In the genomic region with DNA sequence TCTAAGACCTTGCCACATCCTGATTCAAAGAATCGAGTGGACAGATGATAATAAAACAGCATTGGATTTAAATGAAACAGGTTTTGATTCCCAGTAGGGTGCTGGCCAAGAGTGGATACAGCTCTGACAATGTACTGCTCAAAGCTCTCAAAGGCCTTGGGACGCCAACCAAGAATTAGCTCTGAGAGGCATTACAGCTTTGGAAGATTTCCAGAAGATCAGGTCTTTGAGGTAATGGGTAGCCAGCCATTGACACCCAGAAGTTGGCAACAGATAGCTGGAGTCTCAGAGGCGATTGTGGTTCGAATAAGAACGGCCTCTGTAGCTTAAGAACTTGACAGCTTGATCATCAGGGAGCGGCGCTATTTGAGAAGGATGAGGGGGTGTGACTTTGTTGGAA, we compare ENCODE assay signal across 23 mouse cellular contexts. TPM values are rescaled to one million over a fixed set of nuclear protein-coding genes. Genes with fewer than 3 reads are reported as not detected.
DNase-seq lines count a peak whose midpoint lies in the region; ATAC-seq and TF ChIP-seq lines count a peak whose summit lies in the region.
"Had no signal": no experiment of that assay in that cellular context is flagged by ENCODE, and none has a peak within 500 bp of the region (broad histone marks: within the 10 kb centered on the region; RNA-seq: fewer than 3 reads in every experiment).

No protein-coding gene starts in this region.

- no peak overlapping the region for H3K4me2 ChIP-seq in forebrain, embryonic 14.5 days (ENCODE audit: low read length)
- no peak overlapping the region for H3K4me2 ChIP-seq in midbrain, embryonic 14.5 days (ENCODE audit: low read length)
- no peak overlapping the region for H3K4me2 ChIP-seq in midbrain, embryonic 13.5 days (replicated peaks)
- H3K4me2 ChIP-seq: embryonic facial prominence, embryonic 12.5 days; heart, embryonic 13.5 days; hindbrain, embryonic 15.5 days; limb, embryonic 15.5 days; midbrain, embryonic 15.5 days had no signal

- H3K27ac ChIP-seq in forebrain, embryonic 14.5 days (ENCODE audit: low read depth, low read length), result no peak overlapping the region
- H3K27ac ChIP-seq in forebrain, embryonic 10.5 days, result no peak overlapping the region
- no peak overlapping the region for H3K27ac ChIP-seq in midbrain, embryonic 14.5 days (replicated peaks; ENCODE audit: low read depth, low read length)
- H3K27ac ChIP-seq in midbrain, embryonic 13.5 days, result no peak overlapping the region
- H3K27ac ChIP-seq in gastrocnemius, adult 2 months, result no peak overlapping the region
- H3K27ac ChIP-seq: embryonic facial prominence, embryonic 12.5 days; heart, embryonic 13.5 days; hindbrain, embryonic 15.5 days; limb, embryonic 15.5 days; midbrain, embryonic 15.5 days had no signal

- no peak for TF ChIP-seq CTCF in gastrocnemius, adult 2 months (IDR thresholded peaks at IDR 0.05)

- H3K4me1 ChIP-seq in forebrain, embryonic 14.5 days (ENCODE audit: control insufficient read depth, insufficient read depth, low read length), result no peaks in the 10 kb centered on the region
- H3K4me1 ChIP-seq in forebrain, embryonic 10.5 days, result peaks cover 4% of the 10 kb centered on the region; the same call in 1 of the 2 replicates
- H3K4me1 ChIP-seq in midbrain, embryonic 14.5 days (ENCODE audit: control insufficient read depth, insufficient read depth, low read length), result peaks cover 4% of the 10 kb centered on the region; the same call in 1 of the 2 replicates
- H3K4me1 ChIP-seq in midbrain, embryonic 13.5 days (replicated peaks), result peaks cover 29% of the 10 kb centered on the region
- H3K4me1 ChIP-seq: limb, embryonic 15.5 days had no signal

- no peak overlapping the region for H3K4me3 ChIP-seq in forebrain, embryonic 14.5 days (ENCODE audit: low read depth, low read length)
- H3K4me3 ChIP-seq in forebrain, embryonic 10.5 days, result no peak overlapping the region
- no peak overlapping the region for H3K4me3 ChIP-seq in midbrain, embryonic 14.5 days (replicated peaks; ENCODE audit: low read depth, low read length)
- H3K4me3 ChIP-seq in midbrain, embryonic 13.5 days (replicated peaks), result no peak overlapping the region
- H3K4me3 ChIP-seq in gastrocnemius, adult 2 months, result no peak overlapping the region
- H3K4me3 ChIP-seq: embryonic facial prominence, embryonic 12.5 days; erythroblast, embryonic 14.5 days; heart, embryonic 13.5 days; hindbrain, embryonic 15.5 days; limb, embryonic 15.5 days; midbrain, embryonic 15.5 days had no signal

- no peak overlapping the region for H3K9ac ChIP-seq in forebrain, embryonic 14.5 days (ENCODE audit: low read length)
- H3K9ac ChIP-seq in midbrain, embryonic 14.5 days (replicated peaks; ENCODE audit: low read length), result no peak overlapping the region
- H3K9ac ChIP-seq in midbrain, embryonic 13.5 days (replicated peaks), result no peak overlapping the region
- H3K9ac ChIP-seq: embryonic facial prominence, embryonic 12.5 days; heart, embryonic 13.5 days; hindbrain, embryonic 15.5 days; limb, embryonic 15.5 days; midbrain, embryonic 15.5 days had no signal

- WGBS in forebrain, embryonic 14.5 days, result 81% methylated on average over 7 of the region's 7 CpGs
- WGBS in forebrain, embryonic 10.5 days, result 97% methylated on average over 7 of the region's 7 CpGs
- WGBS in midbrain, embryonic 14.5 days, result 85% methylated on average over 7 of the region's 7 CpGs
- WGBS in midbrain, embryonic 13.5 days, result 88% methylated on average over 7 of the region's 7 CpGs

- H3K9me3 ChIP-seq in forebrain, embryonic 14.5 days (replicated peaks; ENCODE audit: control insufficient read depth, low read length), result no peaks in the 10 kb centered on the region
- H3K9me3 ChIP-seq in forebrain, embryonic 10.5 days, result no peaks in the 10 kb centered on the region
- H3K9me3 ChIP-seq in midbrain, embryonic 14.5 days (ENCODE audit: control insufficient read depth, low read length), result no peaks in the 10 kb centered on the region
- H3K9me3 ChIP-seq in midbrain, embryonic 13.5 days, result no peaks in the 10 kb centered on the region
- H3K9me3 ChIP-seq: embryonic facial prominence, embryonic 12.5 days; G1E; hindbrain, embryonic 15.5 days; limb, embryonic 15.5 days; midbrain, embryonic 15.5 days had no signal

- no peaks in the 10 kb centered on the region for H3K36me3 ChIP-seq in forebrain, embryonic 14.5 days (ENCODE audit: control insufficient read depth, insufficient read depth, low read length)
- peaks cover 9% of the 10 kb centered on the region for H3K36me3 ChIP-seq in forebrain, embryonic 10.5 days (replicated peaks)
- H3K36me3 ChIP-seq in midbrain, embryonic 14.5 days (ENCODE audit: control insufficient read depth, insufficient read depth, low read length), result peaks cover 7% of the 10 kb centered on the region; the same call in 1 of the 2 replicates
- peaks cover 3% of the 10 kb centered on the region; the same call in 1 of the 2 replicates for H3K36me3 ChIP-seq in midbrain, embryonic 13.5 days
- H3K36me3 ChIP-seq: G1E; hindbrain, embryonic 15.5 days; midbrain, embryonic 15.5 days had no signal

- intact Hi-C loops in gastrocnemius, adult 2 months (cut with DNase I), result no loop called here
- intact Hi-C loops in gastrocnemius, postnatal 14 days (cut with DNase I; ENCODE audit: low total_unique reads), result no loop called here

- no peaks in the 10 kb centered on the region for H3K27me3 ChIP-seq in forebrain, embryonic 14.5 days (replicated peaks; ENCODE audit: control insufficient read depth, insufficient read depth, low read length)
- no peaks in the 10 kb centered on the region for H3K27me3 ChIP-seq in forebrain, embryonic 10.5 days (ENCODE audit: poor library complexity, severe bottlenecking)
- no peaks in the 10 kb centered on the region for H3K27me3 ChIP-seq in midbrain, embryonic 14.5 days (ENCODE audit: control insufficient read depth, insufficient read depth, low read length)
- H3K27me3 ChIP-seq in midbrain, embryonic 13.5 days, result no peaks in the 10 kb centered on the region
- H3K27me3 ChIP-seq: embryonic facial prominence, embryonic 12.5 days; heart, embryonic 13.5 days; hindbrain, embryonic 15.5 days; limb, embryonic 15.5 days; midbrain, embryonic 15.5 days had no signal

- DNase-seq in forebrain, embryonic 14.5 days (ENCODE audit: low spot score), result peak; percentile 53
- no peak for DNase-seq in forebrain, embryonic 10.5 days (ENCODE audit: extremely low spot score, low spot score)
- peak; percentile 59 to 66 for DNase-seq in kidney, adult 8-10 months
- DNase-seq in kidney, postnatal 10 days, result no peak
- peak; percentile 39 for DNase-seq in midbrain, embryonic 14.5 days
- DNase-seq in gastrocnemius, adult 2 months, result no peak
- no peak for DNase-seq in gastrocnemius, postnatal 14 days
- DNase-seq: cerebellum, postnatal 10 days; heart, adult 18-20 months; right cerebral cortex, postnatal 14 days; spleen, adult 18-20 months; thymus, postnatal 36 days had no signal

- ATAC-seq in forebrain, embryonic 14.5 days, result no peak
- no peak for ATAC-seq in midbrain, embryonic 14.5 days (ENCODE audit: low FRiP score, low TSS enrichment)
- ATAC-seq in midbrain, embryonic 13.5 days, result no peak
- ATAC-seq: intestine, postnatal 0 days; lung, postnatal 0 days; midbrain, embryonic 15.5 days had no signal

RNA-seq across cellular contexts. Expression of a gene that starts 8.0 kb away (rescaled TPM):
- 11.7 and 12.5 TPM in 2 replicates for polyA plus RNA-seq in forebrain, embryonic 14.5 days (2014; fragmentation: Nextera tagmentation; extraction: Ambion mirVana)
- polyA plus RNA-seq in forebrain, embryonic 10.5 days (2016; fragmentation: Nextera tagmentation; extraction: Ambion mirVana), result 5.1 and 5.9 TPM in 2 replicates
- polyA plus RNA-seq in midbrain, embryonic 14.5 days (2014; fragmentation: Nextera tagmentation; extraction: Ambion mirVana), result 19.9 and 20.5 TPM in 2 replicates
- polyA plus RNA-seq in midbrain, embryonic 13.5 days (2015; fragmentation: Nextera tagmentation; extraction: Ambion mirVana), result 11.4 and 12.3 TPM in 2 replicates
- under 1 TPM; 0.61 to 0.78 TPM for total RNA-seq in gastrocnemius, adult 2 months (2021)
- 1 to 10 TPM; 1.3 to 3.1 TPM for total RNA-seq in gastrocnemius, postnatal 14 days (2021)
- total RNA-seq: G1E had no signal
- polyA plus RNA-seq: erythroblast, embryonic 14.5 days; G1E had no signal

RNA-seq across cellular contexts. Expression of a gene that starts 48.6 kb away (rescaled TPM):
- polyA plus RNA-seq in forebrain, embryonic 14.5 days (2014; fragmentation: Nextera tagmentation; extraction: Ambion mirVana), result 33.1 and 36.6 TPM in 2 replicates
- 40.8 and 42.8 TPM in 2 replicates for polyA plus RNA-seq in forebrain, embryonic 10.5 days (2016; fragmentation: Nextera tagmentation; extraction: Ambion mirVana)
- polyA plus RNA-seq in midbrain, embryonic 14.5 days (2014; fragmentation: Nextera tagmentation; extraction: Ambion mirVana), result 37.9 and 42.5 TPM in 2 replicates
- 41.1 and 43.0 TPM in 2 replicates for polyA plus RNA-seq in midbrain, embryonic 13.5 days (2015; fragmentation: Nextera tagmentation; extraction: Ambion mirVana)
- 10 to 100 TPM; 13.0 to 16.1 TPM for total RNA-seq in gastrocnemius, adult 2 months (2021)
- 10 to 100 TPM; 13.1 to 15.1 TPM for total RNA-seq in gastrocnemius, postnatal 14 days (2021)

RNA-seq across cellular contexts. Expression of a gene that starts 52.3 kb away (rescaled TPM):
- 28.3 and 37.0 TPM in 2 replicates for polyA plus RNA-seq in forebrain, embryonic 14.5 days (2014; fragmentation: Nextera tagmentation; extraction: Ambion mirVana)
- polyA plus RNA-seq in forebrain, embryonic 10.5 days (2016; fragmentation: Nextera tagmentation; extraction: Ambion mirVana), result 44.3 and 48.2 TPM in 2 replicates
- polyA plus RNA-seq in midbrain, embryonic 14.5 days (2014; fragmentation: Nextera tagmentation; extraction: Ambion mirVana), result 28.1 and 41.7 TPM in 2 replicates
- polyA plus RNA-seq in midbrain, embryonic 13.5 days (2015; fragmentation: Nextera tagmentation; extraction: Ambion mirVana), result 42.2 and 43.8 TPM in 2 replicates
- 10 to 100 TPM; 20.6 to 24.6 TPM for total RNA-seq in gastrocnemius, adult 2 months (2021)
- total RNA-seq in gastrocnemius, postnatal 14 days (2021), result 10 to 100 TPM; 20.7 TPM

RNA-seq across cellular contexts. Expression of a gene that starts 54.1 kb away (rescaled TPM):
- not detected in 2 replicates for polyA plus RNA-seq in forebrain, embryonic 14.5 days (2014; fragmentation: Nextera tagmentation; extraction: Ambion mirVana)
- 3.6 and 3.7 TPM in 2 replicates for polyA plus RNA-seq in forebrain, embryonic 10.5 days (2016; fragmentation: Nextera tagmentation; extraction: Ambion mirVana)
- polyA plus RNA-seq in midbrain, embryonic 14.5 days (2014; fragmentation: Nextera tagmentation; extraction: Ambion mirVana), result 2.1 TPM in 1 of 2 replicates, not detected in the other
- polyA plus RNA-seq in midbrain, embryonic 13.5 days (2015; fragmentation: Nextera tagmentation; extraction: Ambion mirVana), result not detected in 2 replicates
- total RNA-seq in gastrocnemius, adult 2 months (2021), result 10 to 100 TPM; 10.3 to 12.7 TPM
- total RNA-seq in gastrocnemius, postnatal 14 days (2021), result 1 to 10 TPM; 2.2 to 6.2 TPM
- total RNA-seq: neutrophil, adult 5-6 weeks had no signal
- polyA plus RNA-seq: erythroblast, embryonic 14.5 days; G1E; heart, embryonic 13.5 days; hindbrain, embryonic 15.5 days; intestine, postnatal 0 days; limb, embryonic 15.5 days; lung, postnatal 0 days had no signal

Comparison
In these comparisons a context has a peak if more than half of its experiments do, and no peak if none do; other contexts are left out.
1. DNase-seq: peak in forebrain, embryonic 14.5 days (single experiment), kidney, adult 8-10 months (2 of 2) and midbrain, embryonic 14.5 days (single experiment); none in forebrain, embryonic 10.5 days (single experiment), kidney, postnatal 10 days (single experiment), gastrocnemius, adult 2 months (single experiment) and gastrocnemius, postnatal 14 days (single experiment).